Mouse (Mus musculus): Measurements from ENCODE around the gene Rps6ka1. TPM values are rescaled to one million over a fixed set of nuclear protein-coding genes. Genes with fewer than 3 reads are reported as not detected.
A peak's percentile ranks its signal among the peaks of the same experiment; 100 is the strongest.
"Not testable (repeated sequence)": the region's sequence is repeated elsewhere in the genome, so short reads cannot be mapped to it uniquely, and the experiment has no call there.

Rps6ka1 gene
- total and polyA plus RNA-seq, 3 experiments = 12.2 to 20.6 (median 16.6) TPM

DNA sequence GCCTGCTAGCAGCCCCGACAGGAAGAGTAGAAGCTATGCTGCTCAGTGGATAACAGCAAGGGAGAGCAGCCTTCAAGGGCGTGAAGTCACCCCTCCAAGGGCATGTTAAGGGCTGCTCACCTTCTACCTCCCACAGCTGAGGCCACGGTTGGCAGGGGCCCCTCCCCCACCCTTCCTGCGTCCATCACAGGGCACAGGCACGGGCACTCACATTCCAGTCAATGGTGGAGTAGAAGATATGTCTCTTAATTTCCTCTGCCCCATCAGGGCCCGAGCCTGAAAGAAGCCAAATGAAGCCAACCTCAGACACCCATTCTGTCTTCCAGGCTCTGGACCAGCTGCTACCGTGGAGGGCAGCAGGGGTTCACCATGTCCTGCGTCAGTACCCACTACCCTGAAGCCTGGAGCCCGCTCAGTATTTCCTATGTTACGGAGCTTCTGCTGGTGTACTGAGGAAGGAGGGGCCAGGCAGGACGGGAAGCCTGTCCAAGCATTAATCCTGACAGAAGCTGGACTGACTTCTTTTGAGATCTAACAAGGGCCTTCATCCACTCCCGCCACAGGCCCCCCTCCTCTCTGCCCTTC is 23.7 kb downstream of the Rps6ka1 start:
- DNase-seq = peak; percentile 55

DNA sequence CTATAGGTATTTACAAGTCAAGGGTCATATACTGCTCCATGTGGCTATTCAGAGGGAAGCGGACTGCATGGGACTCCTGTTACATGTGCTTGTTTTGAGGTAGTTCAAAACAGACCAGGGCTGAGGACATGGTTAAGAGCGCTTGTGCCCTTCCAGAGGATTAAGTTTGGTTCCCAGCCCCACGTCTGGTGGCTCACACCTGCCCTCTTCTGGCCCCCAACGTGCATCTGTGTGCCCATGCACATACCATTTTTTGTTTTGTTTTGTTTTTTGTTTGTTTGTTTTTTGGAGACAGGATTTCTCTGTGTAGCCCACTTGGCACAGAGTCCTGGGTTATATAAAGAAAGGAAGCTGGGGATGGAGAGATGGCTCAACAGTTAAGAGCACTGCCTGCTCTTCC is 30.1 kb downstream of the Rps6ka1 start:
- DNase-seq = no peak

- no peak for DNase-seq
Measured at GRCm38 (mm10) chr4:133854621-133855020, 33.0 kb downstream of the Rps6ka1 start.

DNA sequence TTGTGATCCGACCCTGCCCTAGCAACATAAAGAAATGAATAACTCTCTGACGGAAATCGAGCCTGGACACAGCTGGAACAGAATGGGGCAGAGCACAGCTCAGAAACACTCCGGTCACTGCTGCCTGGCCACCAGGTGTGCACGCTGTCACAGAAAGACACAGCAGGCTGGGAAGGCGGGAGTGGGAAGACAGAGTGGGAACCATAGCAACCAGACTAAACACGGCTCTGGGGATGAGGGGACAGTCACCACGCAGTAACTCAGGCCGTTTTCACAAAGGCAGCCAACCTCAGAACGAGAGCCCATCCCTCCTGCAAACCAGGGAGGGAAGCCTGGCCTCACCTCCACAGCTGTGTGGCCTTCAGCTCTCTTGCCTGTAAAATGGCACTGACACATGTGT is 34.0 kb downstream of the Rps6ka1 start:
- DNase-seq = no peak

GRCm38 (mm10) chr4:133846625-133847024 is 41.0 kb downstream of the Rps6ka1 start:
- no peak for DNase-seq

- no peak for DNase-seq
Measured at GRCm38 (mm10) chr4:133845060-133845459, 42.5 kb downstream of the Rps6ka1 start.

DNA sequence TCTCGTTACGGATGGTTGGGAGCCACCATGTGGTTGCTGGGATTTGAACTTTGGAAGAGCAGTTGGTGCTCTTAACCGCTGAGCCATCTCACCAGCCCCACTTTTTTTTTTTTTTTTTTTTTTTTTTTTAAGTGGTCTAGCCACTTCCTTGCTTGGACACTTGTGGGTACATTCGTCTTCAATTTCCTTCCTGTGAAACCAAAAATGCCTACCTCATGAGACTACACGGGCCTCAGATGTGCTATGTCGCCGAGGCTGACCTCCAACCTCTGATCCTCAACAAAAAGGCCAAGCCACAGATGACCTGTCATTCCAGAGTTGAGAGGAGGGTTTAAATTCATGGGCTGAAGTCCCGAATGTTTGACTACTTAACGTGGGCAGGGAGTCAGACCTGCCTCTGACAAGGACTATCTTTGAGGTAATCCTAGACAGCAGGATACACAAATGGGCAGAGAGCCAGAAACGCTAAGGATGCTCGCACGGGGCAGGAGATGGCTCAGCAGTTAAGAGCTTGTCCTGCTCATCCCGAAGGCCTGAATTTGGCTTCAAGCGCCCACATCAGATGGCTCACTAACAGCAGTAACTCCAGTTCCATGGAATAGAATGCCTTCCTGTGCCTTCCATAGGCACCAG is 43.3 kb downstream of the Rps6ka1 start:
- no peak for DNase-seq

DNA sequence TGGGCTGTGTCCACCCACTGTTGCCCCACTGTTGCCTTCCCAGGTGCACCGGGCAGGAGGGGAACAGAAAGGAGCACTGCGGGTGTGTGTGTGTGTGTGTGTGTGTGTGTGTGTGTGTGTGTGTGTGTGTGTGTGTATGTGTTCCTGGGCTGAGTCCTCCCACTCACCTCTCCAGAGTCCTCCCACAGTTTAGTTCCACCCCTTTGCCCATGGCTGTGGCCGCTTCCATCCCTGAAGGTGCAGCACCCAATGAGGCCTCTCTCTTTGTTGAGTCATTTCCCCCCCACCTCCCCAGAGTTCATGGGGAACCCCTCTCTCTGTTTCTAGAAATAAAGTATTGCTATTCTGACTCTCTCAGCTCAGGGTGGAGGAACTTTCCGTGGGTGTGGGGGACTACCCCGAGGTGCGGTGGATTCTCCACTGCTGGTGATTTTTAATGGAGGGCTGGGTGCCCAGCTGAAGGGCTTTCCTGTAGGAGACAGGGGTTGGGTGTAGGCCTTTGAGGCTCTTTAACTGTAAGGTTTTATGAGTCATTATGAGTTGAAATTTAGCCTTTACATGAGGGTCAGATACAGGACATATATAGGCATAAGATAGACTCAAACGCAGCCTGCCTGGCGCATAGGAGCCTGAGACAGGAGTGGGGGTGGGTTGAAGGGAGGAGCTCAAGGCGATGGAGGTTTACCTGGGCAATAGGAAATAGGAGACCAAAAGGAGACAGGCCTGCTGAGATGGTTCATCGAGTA is 44.4 kb downstream of the Rps6ka1 start:
- DNase-seq = no peak

DNA sequence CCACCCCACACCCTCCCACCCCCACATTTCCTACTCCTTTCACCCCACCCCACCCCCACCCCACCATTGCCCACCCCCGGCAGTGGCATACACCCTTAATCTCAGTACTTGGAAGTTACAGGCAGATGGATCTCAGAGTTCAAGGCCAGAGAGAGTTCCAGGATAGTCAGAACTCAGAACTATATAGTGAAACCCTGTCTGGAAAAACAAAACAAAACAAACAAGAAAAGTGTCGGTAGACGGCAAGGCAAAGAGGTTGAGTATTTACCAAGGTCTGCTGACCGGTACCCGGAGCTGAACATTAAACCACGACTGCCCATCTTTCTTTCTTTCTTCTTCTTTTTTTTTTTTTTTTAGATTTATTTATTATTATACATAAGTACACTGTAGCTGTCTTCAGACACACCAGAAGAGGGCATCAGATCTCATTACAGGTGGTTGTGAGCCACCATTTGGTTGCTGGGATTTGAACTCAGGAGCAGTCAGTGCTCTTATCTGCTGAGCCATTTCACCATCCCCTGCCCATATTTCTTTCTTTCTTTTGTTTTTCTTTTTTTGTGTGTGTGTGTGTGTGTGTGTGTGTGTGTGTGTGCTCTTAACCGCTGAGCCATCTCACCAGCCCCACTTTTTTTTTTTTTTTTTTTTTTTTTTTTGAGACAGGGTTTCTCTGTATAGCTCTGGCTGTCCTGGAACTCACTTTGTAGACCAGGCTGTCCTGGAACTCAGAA is 45.7 kb downstream of the Rps6ka1 start:
- DNase-seq = not testable (repeated sequence)

- no peak for DNase-seq
Measured at GRCm38 (mm10) chr4:133841035-133841434, 46.6 kb downstream of the Rps6ka1 start.

- no peak for DNase-seq
Measured at GRCm38 (mm10) chr4:133840501-133840900, 47.1 kb downstream of the Rps6ka1 start.

GRCm38 (mm10) chr4:133839385-133839826 is 48.2 kb downstream of the Rps6ka1 start:
- DNase-seq = no peak

- DNase-seq = peak; percentile 33
Measured at GRCm38 (mm10) chr4:133836575-133836974, 51.0 kb downstream of the Rps6ka1 start.

GRCm38 (mm10) chr4:133835211-133835610 is 52.4 kb downstream of the Rps6ka1 start:
- DNase-seq = no peak

GRCm38 (mm10) chr4:133832945-133833874 is 54.4 kb downstream of the Rps6ka1 start:
- DNase-seq = peak; percentile 71

- DNase-seq = no peak
Measured at GRCm38 (mm10) chr4:133830453-133830852, 57.1 kb downstream of the Rps6ka1 start.

DNA sequence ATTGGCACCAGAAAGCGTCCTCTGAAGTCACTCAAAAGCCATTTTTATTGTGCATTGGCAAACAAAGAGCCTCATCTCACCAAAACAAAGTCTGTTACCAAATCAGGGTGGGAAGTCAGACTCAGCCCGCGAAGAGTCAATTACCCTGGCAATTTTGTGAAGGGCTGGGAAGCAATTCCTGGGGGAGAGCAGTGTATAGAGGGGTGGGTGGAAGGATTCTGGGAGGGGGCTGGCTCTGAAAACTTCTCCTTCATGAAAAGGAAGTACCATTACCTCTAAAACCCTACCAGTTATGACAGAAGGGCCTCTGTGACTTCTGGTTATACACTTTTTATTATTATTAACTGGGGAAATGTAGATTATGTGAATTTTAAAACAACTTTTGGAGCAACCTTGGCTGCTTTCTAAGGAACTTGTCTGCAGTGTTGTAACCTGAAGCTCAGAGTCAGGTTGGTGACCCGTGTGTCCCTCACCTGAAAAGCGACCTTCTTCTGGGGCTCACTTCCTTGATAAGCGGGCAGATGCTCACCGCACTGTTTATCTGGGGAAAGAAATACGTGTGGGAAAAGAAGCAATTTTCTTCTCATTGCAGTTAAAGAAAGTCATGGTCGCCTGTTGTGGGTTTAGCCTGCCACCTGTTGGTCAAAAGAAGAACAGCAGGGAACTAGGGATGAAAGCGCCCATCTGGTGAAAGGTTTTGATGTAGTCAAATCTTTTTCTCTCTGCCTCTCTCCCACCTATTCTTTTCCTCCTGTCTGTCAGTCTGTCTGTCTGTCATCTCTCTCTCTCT is 58.1 kb downstream of the Rps6ka1 start:
- DNase-seq = peak; percentile 69

DNA sequence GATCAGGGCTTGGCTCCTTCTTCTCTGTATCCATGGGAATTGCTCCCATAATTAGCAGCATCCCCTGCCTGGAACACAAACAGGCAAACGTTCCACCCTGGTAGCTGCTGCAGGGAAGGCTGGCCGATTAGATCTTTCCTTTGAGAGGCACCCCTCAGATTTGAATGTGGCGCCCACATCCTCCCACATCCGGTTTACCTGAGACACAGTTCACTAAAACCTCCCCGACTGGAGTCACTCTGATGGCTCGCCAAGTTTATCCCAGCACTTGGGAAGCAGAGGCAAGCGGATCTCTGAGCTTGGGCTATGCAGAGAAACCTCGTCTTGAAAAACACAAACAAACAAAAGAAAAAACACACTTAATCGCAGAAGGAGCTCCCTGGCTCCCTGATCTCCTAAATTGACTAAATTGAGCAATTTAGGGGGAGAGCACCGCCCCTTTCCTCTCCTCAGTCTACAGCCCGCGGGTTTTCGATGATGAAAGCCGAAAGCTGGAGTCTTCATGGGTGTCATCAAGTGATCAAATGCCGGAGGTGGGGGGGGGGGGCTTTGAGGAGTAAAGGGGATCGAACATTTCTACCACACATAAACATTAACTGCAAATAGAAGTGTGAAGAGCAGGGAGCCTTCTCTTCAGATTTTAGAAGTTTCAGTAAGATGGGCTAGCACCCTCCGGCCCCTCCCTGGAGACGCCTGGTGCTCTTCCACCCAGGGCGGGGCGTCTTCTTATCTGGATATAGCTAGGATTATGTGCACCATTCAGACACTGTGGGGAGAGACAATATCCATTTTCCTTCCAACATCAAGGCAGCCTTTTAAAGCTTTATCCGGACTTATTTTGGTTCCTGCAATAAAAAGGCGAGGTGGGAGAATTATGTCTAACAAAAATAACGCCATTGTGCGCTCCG is 59.5 kb downstream of the Rps6ka1 start:
- DNase-seq = no peak

DNA sequence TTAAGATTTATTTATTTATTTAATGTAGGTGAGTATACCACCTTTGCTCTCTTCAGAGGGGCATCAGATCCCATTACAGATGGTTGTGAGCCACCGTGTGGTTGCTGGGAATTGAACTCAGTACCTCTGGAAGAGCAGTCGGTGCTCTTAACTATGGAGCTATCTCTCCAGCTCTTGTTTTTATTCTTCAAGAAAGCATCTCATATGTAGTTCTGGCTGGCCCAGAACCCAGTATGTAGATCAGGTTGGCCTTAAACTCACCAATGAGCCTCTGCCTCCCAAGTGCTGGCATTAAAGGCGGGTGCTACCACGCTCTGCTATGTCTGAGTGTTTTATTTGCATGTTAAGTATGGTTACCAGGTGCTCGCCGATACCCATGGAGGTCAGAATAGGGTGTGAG is 60.2 kb downstream of the Rps6ka1 start:
- DNase-seq = no peak

Measured in adrenal gland, adult 2 months (tissue).